Mouse (Mus musculus) testis, adult 2 months (tissue): ENCODE measurements at regions not wholly inside any gene's neighbourhood (a gene's known extent, or its start where the extent isn't known, plus 50 kb on each side); places are given as distances from the start of the nearest gene placed in this dataset.

ENCODE experiments used
- CTCF ChIP-seq: fragments of 200-500 bp; IDR thresholded peaks from 2 replicates; pipeline ENCODE4 v1.5.1; 2012; ENCODE audit warnings: low read depth, mild to moderate bottlenecking, inconsistent platforms, low read length, moderate library complexity; ENCODE audit not compliant: control insufficient read depth, insufficient read depth, insufficient replicate concordance
- POLR2A ChIP-seq: fragments of 200-500 bp; IDR thresholded peaks from 2 replicates; pipeline ENCODE4 v1.6.1; 2012; ENCODE audit warnings: low read depth, mild to moderate bottlenecking, inconsistent platforms, low read length, moderate library complexity; ENCODE audit not compliant: control insufficient read depth

DNA sequence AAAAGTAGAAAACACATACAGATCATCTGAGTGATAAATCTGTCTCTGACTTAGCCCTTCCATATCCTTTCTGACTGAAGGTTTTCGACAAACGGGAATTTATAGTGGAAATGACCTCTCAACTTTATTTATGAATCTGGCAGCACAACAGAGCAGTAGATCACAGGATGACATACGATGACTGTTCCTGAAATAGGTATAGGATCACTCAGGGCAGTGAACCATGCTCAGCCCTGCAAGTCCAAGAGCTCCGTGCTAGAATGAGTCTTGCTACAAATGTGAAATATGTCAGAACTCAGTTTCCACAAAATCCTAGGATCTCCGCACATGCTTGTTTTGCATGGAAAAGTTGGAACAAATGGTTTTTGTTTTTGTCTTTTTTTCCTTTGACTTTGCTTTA, 132.4 kb upstream of the Robo1 start:
- TF ChIP-seq POLR2A, result no peak
- no peak for TF ChIP-seq CTCF
